Mouse (Mus musculus): ENCODE data around the gene Mrps5. TPM values are rescaled to one million over a fixed set of nuclear protein-coding genes. Genes with fewer than 3 reads are reported as not detected.

Mrps5 gene
- polyA plus RNA-seq, 1 experiment = 129 TPM

DNA sequence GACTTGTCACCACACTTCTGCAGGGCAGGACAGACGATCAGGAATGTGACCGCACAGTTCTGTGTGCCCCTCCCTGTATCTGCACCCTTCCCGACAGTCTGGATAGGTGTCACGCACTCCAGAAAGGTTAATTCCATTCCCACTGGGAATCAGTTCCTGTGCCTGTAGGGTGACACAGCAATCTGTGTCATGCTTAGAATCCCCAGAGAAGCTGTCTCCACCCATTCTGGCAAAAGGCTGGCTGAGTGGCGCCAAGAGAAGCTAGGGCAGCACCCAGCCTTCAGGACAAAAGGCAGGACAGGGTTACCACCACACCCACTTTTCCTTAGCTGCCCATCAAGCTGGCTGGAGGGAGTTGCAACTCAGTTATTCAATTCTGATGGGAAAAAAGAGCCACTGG lies 62.9 kb downstream of the Mrps5 start:
- no peak for DNase-seq (ENCODE audit: low read depth)
- TF ChIP-seq POLR2A (IDR thresholded peaks at IDR 0.05; ENCODE audit: borderline replicate concordance, extremely low read depth, insufficient read depth, insufficient read length, poor library complexity, severe bottlenecking) = no peak
- no peak for TF ChIP-seq CTCF (IDR thresholded peaks at IDR 0.05; ENCODE audit: borderline replicate concordance, extremely low read depth, insufficient read depth, insufficient read length)

DNA sequence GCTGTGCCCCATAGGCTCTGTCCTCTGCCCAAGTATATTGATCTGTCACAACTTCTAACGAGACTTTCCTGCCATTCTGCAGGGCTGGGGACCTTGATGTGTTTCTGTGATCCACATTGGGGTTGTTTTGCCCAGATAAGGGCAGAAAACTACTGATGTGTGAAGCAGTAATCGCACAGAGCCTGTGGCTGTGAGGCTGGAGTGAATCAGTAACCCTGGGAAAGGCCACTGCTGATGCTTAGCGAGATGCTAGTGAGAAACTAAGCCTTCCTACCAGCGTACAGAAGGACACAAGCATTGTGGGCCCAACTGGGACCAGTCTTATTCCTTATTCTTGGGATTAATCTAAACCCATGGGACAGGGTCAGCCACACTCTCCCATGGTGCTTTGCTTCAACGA lies 64.6 kb downstream of the Mrps5 start:
- no peak for DNase-seq (ENCODE audit: low read depth)
- TF ChIP-seq POLR2A (IDR thresholded peaks at IDR 0.05; ENCODE audit: borderline replicate concordance, extremely low read depth, insufficient read depth, insufficient read length, poor library complexity, severe bottlenecking) (no peak), CTCF (IDR thresholded peaks at IDR 0.05; ENCODE audit: borderline replicate concordance, extremely low read depth, insufficient read depth, insufficient read length) (no peak)

DNA sequence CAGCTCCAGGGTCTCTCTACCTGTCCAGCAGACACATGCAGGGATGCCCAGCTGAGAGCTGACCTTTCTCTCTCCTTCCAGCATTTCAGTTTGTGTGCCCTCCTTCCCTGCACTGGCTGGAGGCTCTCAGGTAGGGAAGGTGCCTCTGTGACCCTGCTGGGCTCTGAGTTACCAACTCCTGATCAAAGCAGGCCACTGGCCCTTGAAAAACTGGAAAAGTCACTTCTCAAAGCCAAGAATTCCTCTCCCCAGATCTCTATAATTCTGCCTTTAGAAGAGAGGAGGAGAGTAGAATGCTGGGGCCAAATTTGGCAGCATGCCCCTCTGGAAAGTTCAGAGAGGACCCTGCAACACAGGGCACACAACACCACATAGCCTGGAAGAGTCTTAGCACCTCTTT lies 65.3 kb downstream of the Mrps5 start:
- TF ChIP-seq POLR2A (IDR thresholded peaks at IDR 0.05; ENCODE audit: borderline replicate concordance, extremely low read depth, insufficient read depth, insufficient read length, poor library complexity, severe bottlenecking) = no peak
- no peak for TF ChIP-seq CTCF (IDR thresholded peaks at IDR 0.05; ENCODE audit: borderline replicate concordance, extremely low read depth, insufficient read depth, insufficient read length)
- DNase-seq (ENCODE audit: low read depth) = no peak

DNA sequence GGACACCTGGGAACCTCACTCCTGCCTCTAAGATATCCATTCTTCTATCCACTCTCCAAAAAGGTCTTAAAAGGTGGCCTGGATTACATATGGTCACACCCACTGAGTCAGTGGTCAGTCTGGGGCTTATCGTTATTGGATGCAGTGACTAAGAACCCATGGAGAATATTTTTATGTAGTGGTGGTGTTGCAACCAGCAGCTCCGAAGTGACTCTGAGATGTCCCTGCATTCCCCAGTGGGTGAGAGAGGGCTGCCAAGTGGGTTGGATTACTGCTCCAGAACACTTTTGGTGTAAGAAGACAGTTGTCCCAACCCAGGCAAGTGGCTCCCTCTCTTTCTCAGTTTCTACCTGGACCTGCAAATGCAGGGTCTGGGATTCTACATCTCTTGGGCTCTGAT lies 65.8 kb downstream of the Mrps5 start:
- DNase-seq (ENCODE audit: low read depth) = no peak
- TF ChIP-seq POLR2A (IDR thresholded peaks at IDR 0.05; ENCODE audit: borderline replicate concordance, extremely low read depth, insufficient read depth, insufficient read length, poor library complexity, severe bottlenecking) (no peak), CTCF (IDR thresholded peaks at IDR 0.05; ENCODE audit: borderline replicate concordance, extremely low read depth, insufficient read depth, insufficient read length) (no peak)

DNA sequence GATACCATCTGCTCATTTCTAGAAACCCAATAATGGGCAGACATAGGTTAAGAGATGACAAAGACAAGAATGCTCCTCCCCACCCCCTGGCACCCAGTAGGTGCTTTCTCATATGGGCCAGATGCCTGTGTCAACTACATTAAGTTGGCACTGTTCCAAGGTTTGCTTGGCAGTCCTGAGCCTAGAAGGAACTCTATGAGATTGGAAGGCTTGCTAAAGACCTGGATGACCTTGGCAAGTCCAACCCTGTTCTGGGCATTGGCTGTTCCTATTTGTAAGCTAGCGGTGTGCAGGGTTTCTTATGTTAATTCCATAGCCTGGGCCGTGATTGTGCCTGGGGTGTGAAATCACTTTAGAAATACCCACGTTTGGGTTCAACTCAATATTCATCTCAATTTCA lies 67.8 kb downstream of the Mrps5 start:
- peak; percentile 1 for DNase-seq (ENCODE audit: low read depth)
- TF ChIP-seq POLR2A (IDR thresholded peaks at IDR 0.05; ENCODE audit: borderline replicate concordance, extremely low read depth, insufficient read depth, insufficient read length, poor library complexity, severe bottlenecking) (no peak), CTCF (IDR thresholded peaks at IDR 0.05; ENCODE audit: borderline replicate concordance, extremely low read depth, insufficient read depth, insufficient read length) (no peak)

DNA sequence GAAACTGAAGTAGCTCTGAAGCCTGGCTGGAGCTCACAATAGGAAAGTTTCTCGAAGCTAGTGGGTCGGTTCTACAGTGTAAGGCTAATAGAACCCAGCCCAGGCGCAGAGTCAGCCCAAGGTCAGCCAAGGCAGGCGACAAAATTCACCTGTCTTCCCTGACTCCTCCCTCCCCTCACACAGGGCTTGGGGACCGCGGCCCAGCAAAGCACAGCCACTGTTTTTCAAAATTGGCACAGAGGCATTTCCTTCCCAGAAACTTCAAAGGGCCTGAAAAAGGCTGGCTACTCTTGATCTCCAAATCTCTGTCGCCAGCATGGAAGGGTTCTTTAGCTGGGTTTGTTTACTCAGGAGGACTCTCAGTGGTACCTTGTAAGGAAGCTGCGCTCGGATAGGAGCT lies 68.4 kb downstream of the Mrps5 start:
- DNase-seq (ENCODE audit: low read depth) = peak; percentile 2
- TF ChIP-seq CTCF (IDR thresholded peaks at IDR 0.05; ENCODE audit: borderline replicate concordance, extremely low read depth, insufficient read depth, insufficient read length) (no peak), POLR2A (IDR thresholded peaks at IDR 0.05; ENCODE audit: borderline replicate concordance, extremely low read depth, insufficient read depth, insufficient read length, poor library complexity, severe bottlenecking) (no peak)

DNA sequence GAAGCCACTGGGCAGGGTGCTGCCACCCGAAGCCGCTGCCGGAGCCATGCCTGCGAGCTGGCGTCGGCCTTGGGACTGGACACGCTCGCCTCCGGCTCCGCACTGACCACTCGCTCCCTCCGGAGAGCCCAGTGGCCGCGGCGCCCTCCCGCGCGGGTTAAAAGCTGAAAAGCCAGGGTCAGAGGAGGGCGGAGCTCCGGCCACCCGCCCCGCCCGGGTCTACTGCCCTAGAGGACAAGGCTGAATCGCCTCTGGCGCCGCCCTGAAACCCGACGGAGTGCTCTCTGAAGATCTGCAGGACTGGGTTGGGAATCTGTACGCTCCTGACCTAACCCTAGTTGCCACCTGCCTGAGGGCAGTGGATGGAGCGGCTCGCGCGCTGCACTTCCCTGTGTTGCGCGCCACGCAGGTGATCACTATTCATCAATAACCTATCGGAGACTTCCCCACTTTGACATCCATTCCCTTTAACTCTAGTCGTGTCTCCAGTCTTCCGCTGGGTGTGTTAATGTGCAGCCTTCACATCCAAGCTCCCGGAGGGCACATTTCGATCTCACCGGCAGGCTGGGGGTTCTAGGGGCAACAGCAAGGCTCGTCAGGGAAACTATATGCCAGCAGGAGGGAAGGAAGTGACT lies 69.2 kb downstream of the Mrps5 start, which contains the start of gene Mal:
Gene Mal, minus strand, starts transcription at position 610 of the 635 bp plus-strand sequence.
- no peak for TF ChIP-seq CTCF (IDR thresholded peaks at IDR 0.05; ENCODE audit: borderline replicate concordance, extremely low read depth, insufficient read depth, insufficient read length)
- no peak for TF ChIP-seq POLR2A (IDR thresholded peaks at IDR 0.05; ENCODE audit: borderline replicate concordance, extremely low read depth, insufficient read depth, insufficient read length, poor library complexity, severe bottlenecking)
- DNase-seq (ENCODE audit: low read depth) = peak; percentile 3

Other genes starting within 250 kb of the Mrps5 start
- gene Astl, start 248.6 kb upstream of the Mrps5 start, polyA plus RNA-seq (2012; rRNA removed) = 0.03 TPM in 1 of 2 replicates, not detected in the other
- 0.18 and 0.30 TPM in 2 replicates for gene Adra2b, start 224.0 kb upstream of the Mrps5 start, polyA plus RNA-seq (2012; rRNA removed)
- gene Gpat2, start 162.0 kb upstream of the Mrps5 start, polyA plus RNA-seq (2012; rRNA removed) = 0.07 and 0.13 TPM in 2 replicates
- 25.8 and 30.8 TPM in 2 replicates for gene Fahd2a, start 142.7 kb upstream of the Mrps5 start, polyA plus RNA-seq (2012; rRNA removed)
- 15.2 and 15.5 TPM in 2 replicates for gene Kcnip3, start 65.1 kb upstream of the Mrps5 start, polyA plus RNA-seq (2012; rRNA removed)
- 0.42 and 0.59 TPM in 2 replicates for gene Prom2, start 45.8 kb upstream of the Mrps5 start, polyA plus RNA-seq (2012; rRNA removed)
- 9.3 and 9.9 TPM in 2 replicates for gene Zfp661, start 128 bp upstream of the Mrps5 start, polyA plus RNA-seq (2012; rRNA removed)
- 0.68 and 1.0 TPM in 2 replicates for gene Mal, start 69.5 kb downstream of the Mrps5 start, polyA plus RNA-seq (2012; rRNA removed)
- gene Mall, start 142.7 kb downstream of the Mrps5 start, polyA plus RNA-seq (2012; rRNA removed) = 1.3 and 1.6 TPM in 2 replicates
- gene Nphp1, start 201.7 kb downstream of the Mrps5 start, polyA plus RNA-seq (2012; rRNA removed) = 19.0 and 19.8 TPM in 2 replicates
- gene Mtln, start 205.3 kb downstream of the Mrps5 start, polyA plus RNA-seq (2012; rRNA removed) = 36.1 and 51.9 TPM in 2 replicates
- gene Bub1, start 244.6 kb downstream of the Mrps5 start, polyA plus RNA-seq (2012; rRNA removed) = 10.6 and 16.2 TPM in 2 replicates

All from brain, embryonic 14.5 days (tissue).